Mouse (Mus musculus): ENCODE results near the gene Tet1.
A peak's percentile ranks its signal among the peaks of the same experiment; 100 is the strongest.

Gene Tet1

GRCm38 (mm10) chr10:62892549-62893232 lies 16.1 kb downstream of the Tet1 start:
- no peak for DNase-seq (ENCODE audit: low spot score)

- no peak for DNase-seq (ENCODE audit: low spot score)
Measured at GRCm38 (mm10) chr10:62891025-62891424, 17.8 kb downstream of the Tet1 start.

- DNase-seq (ENCODE audit: low spot score) = no peak
Measured at GRCm38 (mm10) chr10:62886799-62887591, 21.8 kb downstream of the Tet1 start.

- no peak for DNase-seq (ENCODE audit: low spot score)
Measured at GRCm38 (mm10) chr10:62885969-62886798, 22.6 kb downstream of the Tet1 start.

GRCm38 (mm10) chr10:62885460-62885859 lies 23.3 kb downstream of the Tet1 start:
- DNase-seq (ENCODE audit: low spot score) = no peak

- no peak for DNase-seq (ENCODE audit: low spot score)
Measured at GRCm38 (mm10) chr10:62884517-62884916, 24.3 kb downstream of the Tet1 start.

GRCm38 (mm10) chr10:62883933-62884372 lies 24.8 kb downstream of the Tet1 start:
- no peak for DNase-seq (ENCODE audit: low spot score)

- no peak for DNase-seq (ENCODE audit: low spot score)
Measured at GRCm38 (mm10) chr10:62881211-62881610, 27.6 kb downstream of the Tet1 start.

- DNase-seq (ENCODE audit: low spot score) = no peak
Measured at GRCm38 (mm10) chr10:62878056-62878455, 30.7 kb downstream of the Tet1 start.

- DNase-seq (ENCODE audit: low spot score) = no peak
Measured at GRCm38 (mm10) chr10:62875565-62875964, 33.2 kb downstream of the Tet1 start.

GRCm38 (mm10) chr10:62874828-62875227 lies 34.0 kb downstream of the Tet1 start:
- DNase-seq (ENCODE audit: low spot score) = no peak

- DNase-seq (ENCODE audit: low spot score) = no peak
Measured at GRCm38 (mm10) chr10:62866035-62866791, 42.6 kb downstream of the Tet1 start.

GRCm38 (mm10) chr10:62865167-62866034 lies 43.4 kb downstream of the Tet1 start:
- DNase-seq (ENCODE audit: low spot score) = peak; percentile 86

GRCm38 (mm10) chr10:62863563-62863962 lies 45.2 kb downstream of the Tet1 start:
- DNase-seq (ENCODE audit: low spot score) = no peak

- no peak for DNase-seq (ENCODE audit: low spot score)
Measured at GRCm38 (mm10) chr10:62862435-62862834, 46.4 kb downstream of the Tet1 start.

- no peak for DNase-seq (ENCODE audit: low spot score)
Measured at GRCm38 (mm10) chr10:62858967-62859366, 49.8 kb downstream of the Tet1 start.

- DNase-seq (ENCODE audit: low spot score) = no peak
Measured at GRCm38 (mm10) chr10:62856690-62857290, 52.0 kb downstream of the Tet1 start.

- no peak for DNase-seq (ENCODE audit: low spot score)
Measured at GRCm38 (mm10) chr10:62854992-62855391, 53.8 kb downstream of the Tet1 start.

- DNase-seq (ENCODE audit: low spot score) = no peak
Measured at GRCm38 (mm10) chr10:62854581-62854980, 54.2 kb downstream of the Tet1 start.

GRCm38 (mm10) chr10:62851578-62851977 lies 57.2 kb downstream of the Tet1 start:
- no peak for DNase-seq (ENCODE audit: low spot score)
